Mouse (Mus musculus) CH12F3 (cell line): ENCODE measurements around the gene Grhl3.
"Not testable (repeated sequence)": the region's sequence is repeated elsewhere in the genome, so short reads cannot be mapped to it uniquely, and the experiment has no call there.

Experiments used
- in situ Hi-C: fragments of 300-500 bp; cut with MboI; formaldehyde crosslinking; loops from 2 replicates; pipeline ENCODE4 v1.14.3; 2020; ENCODE audit warnings: low sequenced_read_pairs

The Grhl3 gene

GRCm38 (mm10) chr4:135573251-135573808 is at the start of gene Grhl3:
Gene Grhl3 (minus strand): TSS chr4:135573630.
- in situ Hi-C loops = no loop called here

DNA sequence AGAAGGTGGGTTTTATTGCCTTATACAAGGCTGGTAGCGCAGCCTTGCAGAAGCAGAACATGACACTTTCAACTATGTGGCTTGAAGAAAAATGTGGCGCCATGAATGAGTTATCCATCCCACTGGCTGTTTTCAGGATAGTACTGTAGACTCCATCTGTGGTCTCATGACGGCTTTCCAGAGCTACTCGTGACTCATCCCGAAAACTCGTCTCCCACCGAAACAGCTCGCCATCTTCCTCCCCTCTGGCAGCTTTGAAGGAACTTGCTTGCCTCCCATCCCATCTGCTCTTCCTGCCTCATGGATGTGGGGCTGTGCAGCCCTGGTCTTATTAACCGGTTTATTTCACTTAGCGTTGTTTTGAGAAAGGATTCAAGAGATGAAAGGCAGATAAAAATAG is 48.9 kb upstream of the Grhl3 start:
- in situ Hi-C loops = no loop called here

DNA sequence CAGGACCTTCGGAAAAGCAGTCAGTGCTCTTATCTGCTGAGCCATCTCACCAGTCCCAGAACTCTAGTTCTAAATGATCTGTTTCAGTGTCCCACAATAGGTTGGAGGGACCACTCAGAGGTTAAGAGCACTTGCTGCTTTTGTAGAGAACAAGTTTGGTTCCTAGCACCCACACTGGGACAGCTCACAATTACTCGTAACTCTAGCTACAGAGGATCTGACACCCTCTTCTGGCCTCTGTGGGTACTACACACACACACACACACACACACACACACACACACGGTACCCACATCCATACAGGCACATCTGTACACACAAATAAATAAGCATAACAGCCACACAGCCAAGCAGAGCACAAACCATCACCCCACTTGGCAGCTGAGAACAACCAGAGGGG is 47.0 kb upstream of the Grhl3 start:
- in situ Hi-C loops = no loop called here

DNA sequence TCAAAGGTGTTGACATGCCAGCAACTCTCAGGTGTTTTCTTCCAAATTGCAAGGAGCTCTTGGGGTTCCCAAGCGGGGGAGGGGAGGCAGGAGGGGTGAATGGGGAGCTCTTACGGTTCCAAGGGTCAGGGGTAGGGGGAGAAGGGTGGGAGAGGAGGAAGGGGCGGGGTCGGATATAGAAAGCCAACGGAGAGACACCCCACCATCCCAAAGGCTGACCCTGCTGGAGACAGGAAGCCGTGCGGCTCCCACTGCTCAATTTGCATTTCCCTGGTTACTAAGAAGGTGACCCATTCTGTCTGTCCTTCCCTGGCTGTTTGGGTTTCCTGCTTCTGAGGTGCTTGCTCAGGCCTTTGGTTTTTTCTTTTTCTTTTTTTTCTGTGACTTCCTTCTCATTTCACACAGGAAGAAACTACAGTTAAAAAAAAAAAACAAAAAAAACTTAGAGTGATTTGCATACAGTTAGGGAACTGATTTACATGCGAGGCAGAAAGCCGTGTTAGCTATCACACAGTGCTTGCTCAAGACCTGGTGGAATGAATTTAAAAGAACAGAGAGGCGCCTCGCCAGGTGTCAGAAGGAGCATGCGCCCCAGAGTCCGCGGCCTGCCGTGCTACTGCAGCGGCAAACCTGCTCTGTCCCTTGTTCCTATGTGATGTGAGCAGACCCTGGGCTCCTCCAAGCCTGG is 44.5 kb upstream of the Grhl3 start:
- in situ Hi-C loops = no loop called here

- in situ Hi-C loops = no loop called here
Observed at GRCm38 (mm10) chr4:135617038-135617437, 43.6 kb upstream of the Grhl3 start.

- in situ Hi-C loops = not testable (repeated sequence)
Observed at GRCm38 (mm10) chr4:135615307-135615706, 41.9 kb upstream of the Grhl3 start.

DNA sequence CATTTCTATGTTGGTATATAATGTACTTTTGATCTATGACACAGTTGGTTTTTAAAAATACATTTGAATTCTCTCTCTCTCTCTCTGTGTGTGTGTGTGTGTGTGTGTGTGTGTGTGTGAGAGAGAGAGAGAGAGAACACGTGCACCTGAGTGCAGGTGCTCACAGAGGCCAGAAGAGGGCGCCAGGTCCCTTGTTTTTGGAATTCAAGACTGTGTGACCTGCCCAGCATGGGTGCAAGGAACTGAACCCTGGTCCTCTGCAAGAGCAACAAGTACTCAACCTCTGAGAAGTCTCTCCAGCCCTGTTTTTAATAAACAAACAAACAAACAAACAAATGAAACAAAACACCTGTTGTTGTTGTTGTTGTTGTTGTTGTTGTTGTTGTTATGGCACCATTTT is 36.6 kb upstream of the Grhl3 start:
- in situ Hi-C loops = no loop called here

GRCm38 (mm10) chr4:135607979-135608885 is 34.8 kb upstream of the Grhl3 start:
- in situ Hi-C loops = no loop called here

GRCm38 (mm10) chr4:135606271-135606670 is 32.8 kb upstream of the Grhl3 start:
- in situ Hi-C loops = no loop called here

DNA sequence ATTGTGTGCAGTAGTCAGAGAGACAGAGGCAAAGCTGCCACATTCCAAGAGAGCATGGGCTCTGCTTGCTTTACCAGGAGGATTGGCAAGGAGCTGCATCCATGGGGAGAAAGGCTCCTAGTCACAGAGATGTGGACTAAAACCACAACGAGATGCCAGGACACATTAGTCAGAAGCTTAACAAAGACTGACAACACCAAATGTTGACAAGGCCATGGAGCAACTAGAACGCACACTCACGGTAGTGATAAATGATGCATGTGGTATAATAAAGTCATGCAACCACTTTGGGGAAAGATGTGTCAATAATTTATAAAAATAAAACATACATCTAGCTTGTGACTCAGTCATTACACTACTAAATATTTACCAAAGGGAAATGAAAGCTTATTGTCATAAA is 28.1 kb upstream of the Grhl3 start:
- in situ Hi-C loops = no loop called here

GRCm38 (mm10) chr4:135599497-135600182 is 26.2 kb upstream of the Grhl3 start:
- in situ Hi-C loops = no loop called here

GRCm38 (mm10) chr4:135598998-135599397 is 25.6 kb upstream of the Grhl3 start:
- in situ Hi-C loops = no loop called here

DNA sequence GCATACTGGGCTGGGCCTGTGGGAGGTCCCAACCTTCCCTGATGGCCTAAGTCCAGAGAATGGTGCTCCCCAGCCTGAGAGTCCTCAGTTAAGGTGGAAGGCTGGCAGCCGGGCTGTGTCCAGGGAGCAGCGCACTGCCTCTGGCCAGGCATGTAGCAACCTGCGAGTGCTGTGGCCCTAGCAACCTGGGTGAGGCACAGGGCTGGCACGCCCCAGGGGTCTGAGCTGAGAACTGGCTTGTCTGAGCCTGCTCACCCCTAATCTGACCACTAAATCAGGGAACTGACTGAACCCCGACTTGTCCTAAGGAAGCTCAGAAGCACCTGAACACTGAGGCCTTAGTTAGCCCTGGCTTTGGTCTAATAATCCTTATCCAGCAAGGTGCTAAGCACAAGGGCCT is 24.1 kb upstream of the Grhl3 start:
- in situ Hi-C loops = no loop called here

GRCm38 (mm10) chr4:135595943-135596342 is 22.5 kb upstream of the Grhl3 start:
- in situ Hi-C loops = no loop called here

- in situ Hi-C loops = no loop called here
Observed at GRCm38 (mm10) chr4:135591610-135592304, 18.3 kb upstream of the Grhl3 start.

DNA sequence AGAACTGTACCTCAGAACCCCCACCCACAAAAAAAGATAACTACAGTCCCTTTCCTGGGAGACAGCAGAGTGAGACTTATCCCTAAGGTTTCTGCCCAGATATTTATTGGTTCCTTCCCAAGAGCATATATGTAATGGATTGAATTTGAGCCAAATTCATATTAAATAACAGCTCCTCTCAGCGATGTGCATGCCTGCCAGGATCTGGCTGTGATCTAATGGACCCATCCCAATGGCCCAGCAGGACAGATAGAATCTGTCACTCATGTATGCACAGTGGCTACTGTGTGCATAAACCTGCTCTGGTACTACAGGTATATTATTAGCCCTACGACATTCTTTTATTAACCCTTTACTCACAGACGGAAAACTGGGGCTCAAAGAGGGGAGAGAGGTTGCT is 17.7 kb upstream of the Grhl3 start:
- in situ Hi-C loops = no loop called here

DNA sequence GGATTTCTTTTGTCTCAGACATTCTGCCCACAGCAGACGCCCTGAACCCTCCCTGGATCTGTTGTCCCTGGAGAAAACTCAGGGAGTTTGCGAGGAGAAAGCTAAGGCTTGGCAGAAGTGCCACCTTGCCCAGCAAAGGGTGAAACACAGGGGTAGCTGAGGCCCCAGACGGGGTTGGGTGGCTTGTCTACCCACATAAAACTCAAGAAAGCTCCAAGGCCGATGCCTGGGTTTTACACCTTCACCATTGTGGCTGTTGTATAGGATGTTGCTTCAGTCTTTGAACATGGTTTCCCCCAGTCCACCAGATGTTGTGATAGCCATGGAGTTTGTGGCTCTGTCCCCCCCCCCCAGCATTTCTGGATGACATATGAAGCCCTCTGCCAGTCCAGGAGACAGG is 11.4 kb upstream of the Grhl3 start:
- in situ Hi-C loops = no loop called here

DNA sequence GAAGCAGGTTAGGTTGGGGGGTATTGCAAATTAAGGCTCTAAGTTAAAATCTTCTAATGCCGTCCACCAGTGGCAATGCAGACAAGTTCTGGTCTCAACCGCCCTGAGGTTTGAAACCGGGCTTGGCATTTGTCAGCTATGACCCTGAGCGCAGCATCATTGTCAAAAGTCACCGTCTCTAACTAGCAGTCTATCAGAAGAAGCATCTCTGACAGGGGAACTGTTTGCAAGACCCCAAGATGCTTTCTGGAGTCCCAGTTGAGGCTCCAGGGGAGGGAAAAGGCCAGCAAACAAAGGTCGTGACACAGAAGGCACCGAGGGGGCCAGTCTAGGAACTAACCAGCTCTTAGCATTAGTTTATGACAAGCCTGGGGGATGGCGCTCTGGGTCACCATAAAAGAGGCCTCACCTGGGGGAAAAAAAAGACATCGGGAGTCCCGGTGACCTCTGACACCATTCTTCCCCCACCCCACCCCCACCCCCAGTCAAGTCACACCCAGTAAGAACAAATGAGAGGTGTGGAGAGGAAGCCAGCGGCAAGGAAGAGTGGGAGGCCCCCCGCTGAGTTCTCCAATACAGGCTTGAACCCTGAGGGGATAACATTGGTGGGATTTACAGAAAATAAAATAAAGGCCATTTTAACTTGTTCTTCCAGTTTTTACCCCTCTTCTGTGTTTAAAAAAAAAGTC is 7.9 kb upstream of the Grhl3 start:
- in situ Hi-C loops = no loop called here

GRCm38 (mm10) chr4:135579695-135580094 is 6.3 kb upstream of the Grhl3 start:
- in situ Hi-C loops = no loop called here

DNA sequence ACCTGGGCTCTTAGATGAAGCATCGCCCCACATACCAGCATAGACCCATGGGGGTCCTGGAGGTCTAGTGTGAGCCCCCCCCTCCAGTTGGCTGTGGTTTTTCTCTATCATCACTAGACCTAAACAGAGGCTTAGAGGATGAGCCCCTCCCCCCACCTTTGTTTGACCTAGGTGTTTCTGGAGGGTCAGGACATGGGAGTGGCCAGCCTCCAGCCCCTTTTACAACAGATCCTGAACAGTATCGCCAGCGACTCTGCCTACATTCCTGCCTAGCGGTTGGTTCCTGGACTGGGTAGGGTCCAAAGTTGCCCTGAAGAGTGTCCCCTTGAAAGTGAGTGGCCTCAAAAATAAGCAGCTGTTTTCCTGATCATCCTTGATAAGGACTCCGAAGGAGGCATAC is 5.1 kb upstream of the Grhl3 start:
- in situ Hi-C loops = no loop called here
